In genomic region chrX:153492326-153492725, GRCm38 (mm10) we compare ENCODE assay signal across 21 mouse cellular contexts. TPM values are rescaled to one million over a fixed set of nuclear protein-coding genes. Genes with fewer than 3 reads are reported as not detected.
A peak's percentile ranks its signal among the peaks of the same experiment; 100 is the strongest.
DNase-seq lines count a peak whose midpoint lies in the region; ATAC-seq and TF ChIP-seq lines count a peak whose summit lies in the region.
"Had no signal": no experiment of that assay in that cellular context is flagged by ENCODE, and none has a peak within 500 bp of the region (broad histone marks: within the 10 kb centered on the region; RNA-seq: fewer than 3 reads in every experiment).

No protein-coding gene starts in this region.

- H3K27ac ChIP-seq in MEL (ENCODE audit: control insufficient read depth, low read depth, low read length), result no peak overlapping the region
- H3K27ac ChIP-seq: embryonic facial prominence, embryonic 13.5 days; heart, adult 2 months; hindbrain, embryonic 13.5 days; limb, embryonic 15.5 days; midbrain, embryonic 15.5 days; neural tube, embryonic 13.5 days had no signal

- no peaks in the 10 kb centered on the region for H3K4me1 ChIP-seq in MEL (ENCODE audit: control insufficient read depth in 1 of 2, insufficient read depth in 2 of 2, low read length in 2 of 2)
- H3K4me1 ChIP-seq: embryonic facial prominence, embryonic 13.5 days; hindbrain, embryonic 13.5 days; limb, embryonic 15.5 days; midbrain, embryonic 15.5 days; neural tube, embryonic 13.5 days had no signal

- H3K36me3 ChIP-seq in MEL (ENCODE audit: control insufficient read depth in 1 of 2, insufficient read depth in 2 of 2, low read length in 2 of 2), result no peaks in the 10 kb centered on the region
- H3K36me3 ChIP-seq: embryonic facial prominence, embryonic 13.5 days; hindbrain, embryonic 13.5 days; limb, embryonic 15.5 days; midbrain, embryonic 15.5 days; neural tube, embryonic 13.5 days had no signal

- TF ChIP-seq POLR2A in MEL (IDR thresholded peaks at IDR 0.05; ENCODE audit: control insufficient read depth in 1 of 2, insufficient read depth in 1 of 2, low read depth in 1 of 2, low read length in 2 of 2, poor library complexity in 1 of 2), result no peak

- no peaks in the 10 kb centered on the region for H3K79me2 ChIP-seq in MEL (ENCODE audit: control insufficient read depth, insufficient read depth, low read length, poor library complexity)

- TF ChIP-seq RAD21 in MEL (IDR thresholded peaks at IDR 0.05; ENCODE audit: low read depth, low read length), result no peak

- peak; percentile 25 to 32; a peak in 2 of 4 replicates for ATAC-seq in hematopoietic stem cell, adult 5-6 weeks (replicated peaks in 1 of 2; ENCODE audit: insufficient read depth in 1 of 2, low FRiP score in 2 of 2, low TSS enrichment in 1 of 2, low read depth in 1 of 2, poor library complexity in 2 of 2, severe bottlenecking in 2 of 2)
- ATAC-seq in megakaryocyte-erythroid progenitor cell, adult 5-6 weeks (replicated peaks; ENCODE audit: low FRiP score, low TSS enrichment, poor library complexity, severe bottlenecking), result peak; percentile 87
- no peak for ATAC-seq in erythroid progenitor cell, adult 5-6 weeks (replicated peaks; ENCODE audit: low FRiP score, poor library complexity, severe bottlenecking)
- ATAC-seq: forebrain, postnatal 0 days; midbrain, embryonic 15.5 days had no signal

- no peaks in the 10 kb centered on the region for H3K9me3 ChIP-seq in MEL (replicated peaks; ENCODE audit: insufficient read depth, low read length)
- H3K9me3 ChIP-seq: embryonic facial prominence, embryonic 13.5 days; hindbrain, embryonic 13.5 days; limb, embryonic 15.5 days; midbrain, embryonic 15.5 days; neural tube, embryonic 13.5 days had no signal

- peak; percentile 73 for DNase-seq in 3T3-L1 (ENCODE audit: low read depth, low spot score)
- DNase-seq in MEL (ENCODE audit: low read depth, low spot score), result peak; percentile 25
- no peak for DNase-seq in heart, adult 9 months (ENCODE audit: low spot score in 2 of 2)
- no peak for DNase-seq in kidney, adult 11 months
- DNase-seq: adrenal gland, postnatal 36 days; cerebellum, postnatal 10 days; forebrain, postnatal 0 days; gastrocnemius, postnatal 25 days; heart, adult 2 months; kidney, postnatal 36 days; lung, adult 2 months; retina, postnatal 1 day had no signal

- no peak for TF ChIP-seq CTCF in MEL (IDR thresholded peaks at IDR 0.05 in 2 of 3, conservative IDR thresholded peaks at IDR 0.05 in 1 of 3; ENCODE audit: control insufficient read depth in 1 of 3, insufficient read depth in 1 of 3, low read depth in 2 of 3, low read length in 3 of 3, poor library complexity in 1 of 3, severe bottlenecking in 1 of 3)

- no peak overlapping the region for H3K9ac ChIP-seq in MEL (ENCODE audit: control insufficient read depth, low read depth, low read length, poor library complexity, severe bottlenecking)
- H3K9ac ChIP-seq: embryonic facial prominence, embryonic 13.5 days; forebrain, postnatal 0 days; hindbrain, embryonic 13.5 days; limb, embryonic 15.5 days; midbrain, embryonic 15.5 days; neural tube, embryonic 13.5 days had no signal

- H3K27me3 ChIP-seq in MEL (ENCODE audit: control insufficient read depth in 1 of 2, insufficient read depth in 2 of 2, low read length in 2 of 2), result no peaks in the 10 kb centered on the region; a peak in 2 of 4 replicates
- H3K27me3 ChIP-seq: embryonic facial prominence, embryonic 13.5 days; hindbrain, embryonic 13.5 days; limb, embryonic 15.5 days; midbrain, embryonic 15.5 days; neural tube, embryonic 13.5 days had no signal

- H3K4me3 ChIP-seq in MEL (ENCODE audit: control insufficient read depth in 1 of 2, insufficient read depth in 1 of 2, low read depth in 2 of 2, low read length in 2 of 2), result no peak overlapping the region
- H3K4me3 ChIP-seq: embryonic facial prominence, embryonic 13.5 days; heart, adult 2 months; hindbrain, embryonic 13.5 days; limb, embryonic 15.5 days; midbrain, embryonic 15.5 days; myocyte; neural tube, embryonic 13.5 days had no signal

- TF ChIP-seq EP300 in MEL (IDR thresholded peaks at IDR 0.05; ENCODE audit: low read depth in 1 of 2, low read length in 2 of 2), result 0 out of 4 replicates have a peak, but pooled peaks of 1 of the 2 experiments have one; percentile 25

TF ChIP-seq in MEL, 35 proteins besides CTCF, POLR2A, EP300 and RAD21:
- peak; percentile 47; the same call in 1 of the 2 replicates for TF ChIP-seq GATA1 (IDR thresholded peaks at IDR 0.05; ENCODE audit: low read depth, low read length)
- 0 out of 2 replicates have a peak, but pooled peaks have one; percentile 33 for TF ChIP-seq RCOR1 (IDR thresholded peaks at IDR 0.05; ENCODE audit: low read depth, low read length)
- 0 out of 2 replicates have a peak, but pooled peaks have one; percentile 20 for TF ChIP-seq TCF12 (IDR thresholded peaks at IDR 0.05; ENCODE audit: low read depth, low read length)
- no peak for TF ChIP-seq MAZ (IDR thresholded peaks at IDR 0.05; ENCODE audit: low read depth, low read length)
TF ChIP-seq in MEL: peak in this region for 3.

RNA-seq across cellular contexts. Expression of gene Ubqln2, which starts 5.7 kb away (rescaled TPM):
- 4.2 TPM in 2 replicates for total RNA-seq in MEL (2012; rRNA removed)
- 10 to 100 TPM in 1 of 2 experiments, not detected in 1; 10.1 TPM for polyA plus RNA-seq in MEL (2012; ENCODE audit: insufficient read depth in 1 of 2, insufficient read length in 2 of 2, low read depth in 1 of 2, low replicate concordance in 2 of 2, missing spikeins in 1 of 2)
- total RNA-seq in hematopoietic stem cell, adult 5-6 weeks (2017), result 7.2 and 11.5 TPM in 2 replicates
- 18.7 and 20.5 TPM in 2 replicates for total RNA-seq in megakaryocyte-erythroid progenitor cell, adult 5-6 weeks (2014; fragmentation: Nextera tagmentation)
- total RNA-seq in megakaryocyte-erythroid progenitor cell, adult 5-6 weeks (2017), result 4.9 and 7.0 TPM in 2 replicates
- total RNA-seq in erythroid progenitor cell, adult 5-6 weeks (2015; ENCODE audit: low replicate concordance), result 12.6 and 13.0 TPM in 2 replicates
- total RNA-seq in erythroid progenitor cell, adult 5-6 weeks (2017; ENCODE audit: low replicate concordance), result 0.98 and 1.0 TPM in 2 replicates

Comparison
In these comparisons a context has a peak if more than half of its experiments do, and no peak if none do; other contexts are left out.
1. DNase-seq: peak in 3T3-L1 (single experiment) and MEL (single experiment); none in heart, adult 9 months (0 of 2) and kidney, adult 11 months (single experiment).